ENCODE assay signal across 11 mouse cellular contexts in genomic region chr9:43230886-43231285, GRCm38 (mm10). TPM values are rescaled to one million over a fixed set of nuclear protein-coding genes. Genes with fewer than 3 reads are reported as not detected.
DNase-seq lines count a peak whose midpoint lies in the region; ATAC-seq lines count a peak whose summit lies in the region.
"Had no signal": no experiment of that assay in that cellular context is flagged by ENCODE, and none has a peak within 500 bp of the region (broad histone marks: within the 10 kb centered on the region; RNA-seq: fewer than 3 reads in every experiment).

No protein-coding gene starts in this region.

- H3K4me1 ChIP-seq in midbrain, embryonic 10.5 days = peaks cover 40% of the 10 kb centered on the region
- peaks cover 11% of the 10 kb centered on the region for H3K4me1 ChIP-seq in midbrain, embryonic 11.5 days (ENCODE audit: control insufficient read depth, insufficient read depth, low read length)
- peaks cover 64% of the 10 kb centered on the region for H3K4me1 ChIP-seq in stomach, embryonic 16.5 days (ENCODE audit: control insufficient read depth, insufficient read depth, low read length)

- H3K4me3 ChIP-seq in midbrain, embryonic 10.5 days = no peak overlapping the region
- no peak overlapping the region for H3K4me3 ChIP-seq in midbrain, embryonic 11.5 days (ENCODE audit: low read depth, low read length)
- no peak overlapping the region for H3K4me3 ChIP-seq in stomach, embryonic 16.5 days (replicated peaks; ENCODE audit: low read length)
- H3K4me3 ChIP-seq: erythroblast, embryonic 14.5 days had no signal

- H3K9ac ChIP-seq in midbrain, embryonic 11.5 days (ENCODE audit: low read length) = no peak overlapping the region
- peak overlapping the region; percentile 68 for H3K9ac ChIP-seq in stomach, embryonic 16.5 days (ENCODE audit: low read length)

- ATAC-seq in midbrain, embryonic 11.5 days (ENCODE audit: low FRiP score) = no peak
- ATAC-seq in stomach, embryonic 16.5 days (ENCODE audit: insufficient read depth, low FRiP score) = peak; percentile 58

- H3K27me3 ChIP-seq in midbrain, embryonic 10.5 days (ENCODE audit: low read depth, poor library complexity, severe bottlenecking) = 0 out of 2 replicates have a peak, but pooled peaks cover 3% of the 10 kb centered on the region
- H3K27me3 ChIP-seq in midbrain, embryonic 11.5 days (ENCODE audit: control insufficient read depth, insufficient read depth, low read length) = no peaks in the 10 kb centered on the region
- H3K27me3 ChIP-seq in stomach, embryonic 16.5 days (ENCODE audit: control insufficient read depth, insufficient read depth, low read length) = no peaks in the 10 kb centered on the region

- peak overlapping the region; percentile 68 for H3K27ac ChIP-seq in midbrain, embryonic 10.5 days (replicated peaks)
- H3K27ac ChIP-seq in midbrain, embryonic 11.5 days (ENCODE audit: low read depth, low read length) = no peak overlapping the region
- H3K27ac ChIP-seq in stomach, embryonic 16.5 days (ENCODE audit: low read length) = peak overlapping the region; percentile 92

- WGBS in midbrain, embryonic 10.5 days = 73% methylated on average over 4 of the region's 4 CpGs
- 68% methylated on average over 4 of the region's 4 CpGs for WGBS in midbrain, embryonic 11.5 days
- 43% methylated on average over 4 of the region's 4 CpGs for WGBS in stomach, embryonic 16.5 days

- no peaks in the 10 kb centered on the region for H3K9me3 ChIP-seq in midbrain, embryonic 10.5 days (replicated peaks)
- H3K9me3 ChIP-seq in midbrain, embryonic 11.5 days (ENCODE audit: control insufficient read depth, low read length) = no peaks in the 10 kb centered on the region
- no peaks in the 10 kb centered on the region for H3K9me3 ChIP-seq in stomach, embryonic 16.5 days (replicated peaks; ENCODE audit: control insufficient read depth, low read length)

- H3K4me2 ChIP-seq in midbrain, embryonic 11.5 days = no peak overlapping the region
- H3K4me2 ChIP-seq in stomach, embryonic 16.5 days (ENCODE audit: low read depth, low read length) = peak overlapping the region; percentile 38

- peak; percentile 45 for DNase-seq in adrenal gland, adult 2 months
- DNase-seq in adrenal gland, postnatal 4 days (ENCODE audit: low spot score in 2 of 2) = no peak
- no peak for DNase-seq in midbrain, embryonic 10.5 days (ENCODE audit: low spot score)
- DNase-seq in midbrain, embryonic 11.5 days (ENCODE audit: low spot score, missing footprints) = no peak
- DNase-seq in kidney, postnatal 10 days = peak; percentile 83
- no peak for DNase-seq in cerebellum, postnatal 14 days
- DNase-seq in urinary bladder, postnatal 36 days (ENCODE audit: low spot score in 2 of 2) = no peak
- DNase-seq: thymus, postnatal 36 days had no signal

- H3K36me3 ChIP-seq in midbrain, embryonic 10.5 days = no peaks in the 10 kb centered on the region
- H3K36me3 ChIP-seq in midbrain, embryonic 11.5 days (ENCODE audit: control insufficient read depth, insufficient read depth, low read length) = no peaks in the 10 kb centered on the region
- no peaks in the 10 kb centered on the region for H3K36me3 ChIP-seq in stomach, embryonic 16.5 days (ENCODE audit: control insufficient read depth, insufficient read depth, low read length)

RNA-seq across cellular contexts. Expression of gene Oaf, which starts 8.8 kb away (rescaled TPM):
- 10 to 100 TPM; 13.5 to 28.5 TPM for total RNA-seq in adrenal gland, adult 2 months (2021)
- 13.4 and 25.1 TPM in 2 replicates for polyA plus RNA-seq in adrenal gland, adult 2 months (2012; rRNA removed)
- 10 to 100 TPM; 31.6 to 32.2 TPM for total RNA-seq in adrenal gland, postnatal 4 days (2021)
- 32.0 and 36.5 TPM in 2 replicates for polyA plus RNA-seq in midbrain, embryonic 10.5 days (2016; fragmentation: Nextera tagmentation; extraction: Ambion mirVana)
- 26.4 and 28.6 TPM in 2 replicates for polyA plus RNA-seq in midbrain, embryonic 11.5 days (2014; fragmentation: Nextera tagmentation; extraction: Ambion mirVana)
- polyA plus RNA-seq in stomach, embryonic 16.5 days (2015; fragmentation: Nextera tagmentation; extraction: Ambion mirVana) = 31.4 and 36.2 TPM in 2 replicates

RNA-seq across cellular contexts. Expression of gene Pou2f3, which starts 20.7 kb away (rescaled TPM):
- not detected for total RNA-seq in adrenal gland, adult 2 months (2021)
- polyA plus RNA-seq in adrenal gland, adult 2 months (2012; rRNA removed) = 0.03 TPM in 1 of 2 replicates, not detected in the other
- under 1 TPM in 1 of 2 experiments, not detected in 1; 0.14 TPM for total RNA-seq in adrenal gland, postnatal 4 days (2021)
- polyA plus RNA-seq in midbrain, embryonic 10.5 days (2016; fragmentation: Nextera tagmentation; extraction: Ambion mirVana) = not detected in 2 replicates
- not detected in 2 replicates for polyA plus RNA-seq in midbrain, embryonic 11.5 days (2014; fragmentation: Nextera tagmentation; extraction: Ambion mirVana)
- 0.97 and 0.98 TPM in 2 replicates for polyA plus RNA-seq in stomach, embryonic 16.5 days (2015; fragmentation: Nextera tagmentation; extraction: Ambion mirVana)
- total RNA-seq: megakaryocyte progenitor cell, adult 5-6 weeks had no signal
- polyA plus RNA-seq: erythroblast, embryonic 14.5 days had no signal

Comparison
In these comparisons a context has a peak if more than half of its experiments do, and no peak if none do; other contexts are left out.
1. DNase-seq: peak in adrenal gland, adult 2 months (single experiment) and kidney, postnatal 10 days (single experiment); none in adrenal gland, postnatal 4 days (0 of 2), midbrain, embryonic 10.5 days (single experiment), midbrain, embryonic 11.5 days (single experiment), cerebellum, postnatal 14 days (0 of 2) and urinary bladder, postnatal 36 days (0 of 2).